Mouse (Mus musculus): ENCODE data around the gene Slc7a6.

The Slc7a6 gene

DNA sequence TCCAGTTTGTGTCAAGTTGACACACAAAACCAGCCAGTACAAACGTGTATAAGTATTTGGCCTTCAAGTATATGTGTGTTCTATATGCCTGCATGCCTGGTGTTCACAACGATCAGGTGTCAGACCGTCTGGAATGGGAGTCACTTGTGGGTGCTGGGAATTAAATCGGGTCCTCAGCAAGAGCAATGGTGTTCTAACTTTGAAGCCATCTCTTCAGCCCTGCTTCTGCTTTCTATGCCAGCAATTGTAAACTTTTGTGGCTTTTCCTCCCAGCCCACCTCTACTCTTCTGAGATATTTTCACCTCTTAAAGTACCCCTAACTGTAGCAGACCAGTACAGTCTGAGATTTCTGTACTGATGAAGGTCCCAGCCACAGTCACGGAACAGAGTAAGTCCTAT lies 28.5 kb upstream of the Slc7a6 start:
- DNase-seq (ENCODE audit: low read depth): no peak

DNA sequence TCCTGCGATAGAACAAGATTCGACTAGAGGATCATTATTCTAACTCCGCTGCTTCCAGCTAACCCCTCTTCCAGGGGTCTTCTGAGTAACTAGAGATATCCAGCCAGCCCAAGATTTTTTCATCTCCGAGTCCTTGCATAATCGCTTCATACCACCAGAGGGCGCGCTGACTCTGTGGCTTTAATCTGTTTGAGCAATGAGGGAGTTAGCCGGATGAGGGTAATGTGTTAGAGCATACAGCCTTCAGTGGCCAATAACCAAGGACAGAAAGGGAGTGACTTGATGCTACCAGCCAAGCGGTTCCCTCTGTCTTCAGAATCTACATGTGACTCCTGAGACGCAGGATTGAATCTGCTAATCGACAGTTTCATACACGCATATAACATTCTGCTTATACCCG lies 27.9 kb upstream of the Slc7a6 start:
- DNase-seq (ENCODE audit: low read depth): peak; percentile 94

DNA sequence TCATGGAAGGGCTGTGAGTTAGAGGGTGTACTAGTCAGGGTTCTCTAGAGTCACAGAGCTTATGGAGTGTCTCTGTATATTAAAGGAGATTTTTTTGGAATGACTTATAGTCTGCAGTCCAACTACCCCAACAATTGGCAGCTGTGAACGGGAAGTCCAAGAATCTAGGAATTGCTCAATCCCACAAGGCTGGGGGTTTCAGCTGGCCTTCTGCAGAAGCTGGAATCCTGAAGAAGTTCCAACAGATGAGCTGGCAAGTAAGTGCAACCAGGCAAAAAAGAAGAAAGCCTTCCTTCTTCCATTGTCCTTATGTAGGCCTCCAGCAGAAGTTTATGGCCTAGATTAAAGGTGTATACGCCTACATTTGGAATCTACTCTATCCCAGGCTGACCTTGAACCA lies 23.3 kb upstream of the Slc7a6 start:
- no peak for DNase-seq (ENCODE audit: low read depth)

DNA sequence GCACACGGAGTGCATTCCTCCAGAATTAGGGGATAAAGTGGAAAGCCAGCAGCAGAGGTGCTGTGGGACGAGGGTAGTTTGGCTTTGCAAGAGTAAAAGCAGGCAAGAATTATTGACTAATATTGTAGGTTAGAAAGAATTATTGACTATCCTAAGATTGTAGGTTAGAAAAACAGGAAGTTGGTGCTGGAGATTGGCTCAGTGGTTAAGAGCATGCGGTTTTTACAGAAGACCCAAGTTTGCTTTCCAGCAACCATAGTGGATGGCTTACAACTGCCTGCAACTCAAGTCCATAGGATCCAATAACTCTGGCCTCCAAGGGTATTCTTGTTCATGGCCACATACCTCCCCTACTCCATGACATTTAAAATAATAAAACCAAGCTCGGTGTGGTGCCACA lies 22.6 kb upstream of the Slc7a6 start:
- DNase-seq (ENCODE audit: low read depth): no peak

DNA sequence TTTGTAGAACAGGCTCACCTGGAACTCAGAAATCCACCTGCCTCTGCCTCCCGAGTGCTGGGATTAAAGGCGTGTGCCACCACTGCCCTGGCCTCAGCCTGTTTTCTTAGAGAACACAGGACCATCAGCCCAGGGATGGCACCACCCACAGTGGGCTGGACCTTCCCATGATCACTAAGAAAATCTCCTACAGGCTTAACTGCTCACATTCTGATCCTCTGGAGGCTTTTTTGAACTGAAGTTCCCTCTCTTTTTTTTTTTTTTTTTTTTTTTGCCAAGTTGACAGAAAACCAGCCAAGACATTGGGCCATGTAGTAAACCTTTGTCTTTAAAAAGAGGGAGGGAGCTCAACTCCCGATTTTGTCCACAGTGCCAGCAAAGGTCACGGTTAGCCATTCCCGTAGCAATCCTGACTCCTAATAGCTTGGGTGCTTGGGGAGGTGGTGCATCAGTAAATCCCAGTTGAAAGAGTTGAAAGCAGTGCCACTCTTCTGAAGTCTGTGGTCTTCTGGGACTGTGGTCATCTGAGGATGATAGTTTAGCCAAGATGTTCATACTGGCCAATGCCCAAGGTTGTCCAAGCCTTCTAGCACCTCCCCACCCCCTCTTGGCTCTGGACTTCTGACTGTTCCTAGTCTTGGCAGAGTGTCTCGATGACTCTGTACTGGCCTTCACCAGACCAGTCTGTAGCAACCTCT lies 20.6 kb upstream of the Slc7a6 start:
- DNase-seq (ENCODE audit: low read depth): no peak

DNA sequence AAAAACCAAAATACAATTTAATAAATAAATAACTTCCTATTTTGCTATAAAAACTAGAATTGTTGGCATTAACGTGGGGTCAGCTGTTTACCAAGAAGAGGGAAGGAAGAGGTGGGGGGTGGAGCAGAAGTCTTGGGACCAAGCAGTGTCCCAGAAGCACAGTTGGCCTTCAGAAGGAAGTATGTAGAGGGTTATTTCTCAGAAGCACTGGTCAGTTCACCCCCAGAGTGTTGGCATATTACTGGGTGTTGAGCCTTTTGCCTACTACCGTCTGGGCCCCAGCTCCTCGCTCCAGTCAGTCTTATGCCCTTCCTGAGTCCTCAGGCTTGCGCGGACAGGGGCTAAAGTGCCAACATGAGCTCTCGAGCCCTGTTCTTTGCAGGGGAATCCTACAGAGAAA lies 19.6 kb upstream of the Slc7a6 start:
- DNase-seq (ENCODE audit: low read depth): no peak

DNA sequence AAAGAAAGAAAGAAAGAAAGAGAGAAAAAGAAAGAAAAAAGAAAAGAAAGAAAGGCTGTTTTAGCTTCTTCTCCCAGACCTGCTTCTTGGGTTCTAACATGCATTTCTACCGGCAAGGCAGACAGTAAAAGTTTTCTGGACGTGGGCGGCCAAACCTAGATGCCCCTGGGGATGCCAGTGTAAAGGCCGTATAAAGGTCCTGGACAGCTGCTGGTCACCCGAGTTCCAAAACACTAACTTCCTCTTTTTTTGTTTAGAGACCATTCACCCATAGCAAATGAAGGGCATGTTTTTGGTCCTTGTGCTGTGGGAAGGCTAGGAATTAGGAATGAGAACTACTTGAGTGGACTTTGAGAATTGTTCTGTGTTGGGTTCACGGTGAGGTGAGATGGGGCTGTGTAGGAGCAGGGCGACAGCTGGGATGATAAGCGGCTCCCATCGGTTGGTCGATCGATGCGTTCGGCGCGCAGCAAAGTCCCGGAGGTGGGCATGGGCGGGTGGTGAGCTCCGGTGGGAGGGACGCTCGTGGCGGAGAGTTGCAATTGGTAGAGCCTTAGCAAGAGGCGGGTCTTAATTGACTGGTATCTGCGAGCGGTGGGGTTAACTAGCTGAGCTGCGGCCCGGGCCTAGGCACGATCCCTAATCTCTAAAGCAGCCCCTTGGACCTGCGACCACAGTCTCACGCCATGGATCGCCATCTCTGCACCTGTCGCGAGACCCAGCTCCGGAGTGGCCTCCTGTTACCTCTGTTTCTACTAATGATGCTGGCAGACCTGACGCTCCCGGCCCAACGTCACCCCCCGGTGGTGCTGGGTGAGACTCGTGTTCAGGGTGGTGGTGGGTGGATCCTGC lies 18.6 kb upstream of the Slc7a6 start, which contains the start of gene Pla2g15:
Gene Pla2g15 (plus strand): TSS at position 599 of the 852 bp plus-strand sequence.
- peak; percentile 95 for DNase-seq (ENCODE audit: low read depth)

DNA sequence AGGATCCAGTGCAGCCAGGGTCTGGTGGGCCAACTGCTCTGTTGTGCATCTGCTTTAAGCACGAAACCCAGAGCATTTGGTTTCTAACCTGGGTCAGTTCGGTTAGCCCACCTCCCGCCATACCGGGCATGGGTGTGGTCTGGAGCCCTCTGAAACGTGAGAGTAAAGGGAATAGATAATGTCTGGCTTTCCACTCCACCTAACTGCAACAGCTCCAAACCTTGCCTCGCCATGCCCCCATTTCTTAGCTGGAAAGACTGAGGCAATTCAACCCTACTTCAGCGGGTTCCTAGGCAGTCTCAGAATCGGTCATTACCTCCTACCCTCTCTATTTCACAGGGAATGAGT lies 18.0 kb upstream of the Slc7a6 start:
- no peak for DNase-seq (ENCODE audit: low read depth)

DNA sequence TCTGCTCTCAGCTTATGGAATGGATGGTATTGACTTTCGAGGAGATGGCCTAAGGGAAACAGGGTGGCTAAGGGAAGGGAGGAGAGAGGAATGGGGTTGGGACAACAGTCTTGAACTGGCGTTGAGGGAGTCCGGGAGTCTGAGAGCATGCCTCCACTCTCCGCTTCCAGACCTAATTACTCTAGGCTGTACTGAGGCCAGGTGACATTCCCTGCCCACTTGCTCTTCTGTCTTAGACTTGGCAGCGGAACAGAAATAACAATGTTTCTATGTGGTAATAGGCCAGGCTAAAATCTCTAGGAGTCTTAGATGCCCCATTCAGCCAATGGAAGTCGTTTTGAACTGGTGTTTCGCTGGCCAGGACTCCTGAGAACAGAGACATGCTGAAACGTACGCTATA lies 17.6 kb upstream of the Slc7a6 start:
- no peak for DNase-seq (ENCODE audit: low read depth)

DNA sequence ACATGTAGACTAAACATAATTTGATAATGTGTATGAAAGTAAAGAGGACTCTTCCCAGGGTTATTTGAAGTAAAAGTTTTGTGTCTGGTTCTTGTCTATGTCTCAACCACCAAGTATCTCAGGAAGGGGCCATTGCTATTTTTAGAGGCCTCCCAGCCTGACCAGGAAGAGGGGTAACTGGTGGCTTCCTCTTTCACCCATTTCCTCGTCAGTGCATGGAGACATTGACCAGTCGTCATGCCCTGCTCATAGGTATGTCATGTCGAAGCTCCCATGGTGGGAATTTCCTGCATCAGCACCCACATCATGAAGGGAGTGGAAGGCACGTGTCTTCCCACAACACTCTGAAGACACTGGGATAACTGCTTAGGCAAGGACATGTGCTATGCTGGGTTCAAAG lies 15.8 kb upstream of the Slc7a6 start:
- DNase-seq (ENCODE audit: low read depth): no peak

DNA sequence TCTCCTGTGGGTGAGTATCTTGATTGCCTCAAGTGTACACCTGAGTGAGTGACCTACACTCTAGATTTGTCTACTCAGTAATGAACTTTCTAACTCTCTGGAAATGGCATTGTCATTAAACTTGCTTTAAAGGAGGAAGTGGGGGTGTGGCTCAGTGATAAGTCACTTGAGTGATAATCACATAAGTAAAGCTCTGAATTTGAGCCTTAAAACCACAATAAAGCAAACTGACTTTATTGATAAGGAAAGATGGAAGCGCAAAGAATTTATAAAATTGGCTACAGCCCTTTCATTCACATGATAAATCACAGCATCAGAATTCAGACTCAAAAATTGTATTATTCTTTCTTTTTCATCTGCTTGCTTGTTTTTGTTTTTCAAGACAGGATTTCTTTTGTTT lies 11.2 kb upstream of the Slc7a6 start:
- no peak for DNase-seq (ENCODE audit: low read depth)

DNA sequence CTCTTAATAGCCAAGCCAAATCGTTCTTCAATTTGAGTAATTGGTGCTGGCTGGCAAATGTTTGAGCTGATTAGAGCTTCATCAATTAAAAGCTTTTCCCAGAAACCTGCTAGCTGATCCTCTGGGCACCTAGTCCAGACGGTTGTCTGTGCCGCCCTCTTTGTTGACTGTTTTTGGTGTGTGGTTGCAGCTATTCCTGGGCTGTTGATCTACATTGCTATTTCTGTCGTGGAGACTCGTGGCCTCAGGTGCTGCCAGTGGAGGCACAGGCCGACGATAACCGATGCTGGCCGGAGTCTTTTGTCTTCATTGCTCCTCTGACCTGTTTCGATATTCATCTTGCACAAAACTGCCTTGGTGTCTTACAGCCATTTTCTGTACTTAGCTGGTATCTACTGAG lies 10.3 kb upstream of the Slc7a6 start:
- DNase-seq (ENCODE audit: low read depth): no peak

DNA sequence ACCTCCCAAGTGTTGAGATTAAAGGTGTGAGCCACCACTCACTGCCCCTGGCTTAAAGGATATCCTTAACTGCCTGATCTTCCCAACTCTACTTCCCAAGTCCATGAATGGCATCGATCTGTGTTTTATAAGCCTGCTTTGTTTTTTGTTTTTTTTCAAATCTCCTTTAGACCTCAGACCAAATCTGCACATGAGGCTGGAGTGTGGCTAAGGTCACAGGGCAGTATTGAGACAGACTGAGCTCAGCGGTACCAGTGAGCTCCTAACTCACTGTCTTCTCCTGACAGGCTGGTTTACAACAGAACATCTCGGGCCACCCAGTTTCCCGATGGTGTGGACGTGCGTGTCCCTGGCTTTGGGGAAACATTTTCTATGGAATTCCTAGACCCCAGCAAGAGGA lies 8.8 kb upstream of the Slc7a6 start:
- DNase-seq (ENCODE audit: low read depth): no peak

DNA sequence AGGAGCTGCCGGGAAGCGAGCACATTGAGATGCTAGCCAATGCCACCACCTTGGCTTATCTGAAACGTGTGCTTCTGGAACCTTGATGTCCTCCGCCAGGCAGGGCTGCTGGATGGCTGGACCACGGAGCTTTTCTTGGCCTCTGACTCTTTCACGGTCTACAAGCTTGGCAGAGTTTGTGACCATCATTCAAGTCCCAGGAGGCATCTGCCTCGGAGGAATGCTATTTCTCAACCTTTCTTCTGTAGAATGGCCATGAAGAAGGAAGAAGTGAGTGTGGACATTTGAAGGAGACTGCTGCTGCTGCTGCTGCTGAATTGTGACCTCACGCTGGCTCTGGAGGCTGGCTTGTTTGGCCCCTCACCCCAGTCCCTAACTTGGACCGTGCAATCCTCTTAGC lies 5.4 kb upstream of the Slc7a6 start:
- no peak for DNase-seq (ENCODE audit: low read depth)

DNA sequence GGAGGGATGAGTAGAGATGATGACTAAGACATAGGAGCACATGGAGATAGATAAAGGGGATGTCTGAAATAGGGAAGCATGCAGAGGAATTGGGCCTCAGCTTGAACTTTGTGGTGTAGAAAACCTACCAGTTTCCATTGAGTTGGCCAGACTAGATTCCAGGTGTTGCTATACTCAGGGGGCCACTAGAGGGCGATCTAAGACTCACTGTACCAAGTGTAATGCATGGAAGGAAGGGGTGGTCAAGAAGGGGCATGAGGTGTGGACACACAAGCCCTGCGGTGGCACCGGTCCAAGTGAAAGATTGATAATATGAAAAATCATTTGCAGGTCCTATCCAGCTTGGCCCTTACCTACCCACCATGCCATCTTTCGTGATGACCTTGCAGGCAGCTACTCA lies 3.2 kb upstream of the Slc7a6 start:
- peak; percentile 87 for DNase-seq (ENCODE audit: low read depth)

DNA sequence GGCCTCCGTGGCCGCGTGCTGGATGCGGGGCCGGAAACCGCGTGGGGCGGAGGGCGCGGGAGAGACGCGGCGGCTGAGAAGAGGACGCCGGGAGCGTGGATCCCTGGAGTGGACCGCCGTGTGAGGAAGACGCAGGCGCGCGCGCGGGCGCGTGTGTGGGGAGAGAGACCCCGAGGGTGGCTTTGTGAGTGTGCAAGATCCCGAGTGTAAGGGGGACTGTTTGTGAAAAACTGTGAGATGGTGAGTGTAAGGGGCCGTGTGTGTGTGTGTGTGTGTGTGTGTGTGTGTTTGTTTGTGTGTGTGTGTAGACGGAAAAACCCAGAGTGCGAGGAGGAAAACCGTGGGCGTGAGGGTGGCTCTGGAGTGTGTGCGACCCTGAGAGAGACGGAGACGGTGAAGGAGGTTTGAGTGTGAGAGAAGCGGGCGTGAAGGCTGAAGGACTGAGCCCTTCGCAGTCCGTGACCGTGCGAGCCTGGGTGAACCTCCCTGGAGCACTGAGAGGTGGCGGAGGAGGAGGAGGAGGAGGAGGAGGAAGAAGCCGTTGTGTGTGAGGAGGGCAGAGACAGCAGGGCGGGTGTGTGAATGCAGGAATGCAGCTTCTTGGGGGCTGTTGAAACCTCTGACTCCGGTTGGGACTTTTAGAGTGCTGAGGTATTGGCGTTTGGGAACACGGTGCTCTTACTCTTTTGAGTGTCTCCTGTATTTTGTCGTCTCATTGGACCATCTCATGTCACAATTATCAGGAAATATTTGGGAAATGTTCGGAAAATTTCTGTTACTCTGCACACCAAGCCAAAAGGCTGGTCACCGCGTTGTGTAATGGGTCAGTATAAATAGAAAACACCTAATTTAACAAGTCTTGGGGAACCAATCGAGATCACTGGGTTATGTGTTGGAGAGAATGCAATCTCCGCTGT lies 618 bp downstream of the Slc7a6 start:
- DNase-seq (ENCODE audit: low read depth): no peak

DNA sequence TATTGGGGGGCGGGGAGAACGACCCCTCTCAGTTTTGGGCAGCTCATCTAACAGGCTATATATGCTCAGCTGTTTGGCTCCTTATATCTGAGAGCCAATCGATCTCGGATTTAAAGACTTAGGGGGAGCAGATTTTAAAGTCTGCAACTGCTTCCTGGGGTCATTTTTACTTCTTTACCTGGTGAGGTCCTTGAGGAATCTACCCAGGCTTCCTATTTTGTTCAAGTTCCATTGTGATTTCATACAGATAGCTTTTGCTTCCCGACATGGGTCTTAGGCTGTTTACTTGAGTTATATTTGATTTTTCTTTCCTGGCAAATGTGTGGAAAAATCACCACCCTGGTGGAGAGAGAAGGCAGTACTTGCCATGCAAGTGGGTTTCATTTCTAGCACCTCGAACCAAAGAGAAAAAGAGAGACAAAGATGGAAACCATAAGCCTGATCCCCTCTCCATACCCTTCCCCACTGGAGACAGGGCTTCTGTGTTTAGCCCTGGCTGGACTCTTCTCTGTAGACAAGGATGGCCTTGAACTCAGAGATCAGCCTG lies 1.4 kb downstream of the Slc7a6 start:
- DNase-seq (ENCODE audit: low read depth): peak; percentile 55

DNA sequence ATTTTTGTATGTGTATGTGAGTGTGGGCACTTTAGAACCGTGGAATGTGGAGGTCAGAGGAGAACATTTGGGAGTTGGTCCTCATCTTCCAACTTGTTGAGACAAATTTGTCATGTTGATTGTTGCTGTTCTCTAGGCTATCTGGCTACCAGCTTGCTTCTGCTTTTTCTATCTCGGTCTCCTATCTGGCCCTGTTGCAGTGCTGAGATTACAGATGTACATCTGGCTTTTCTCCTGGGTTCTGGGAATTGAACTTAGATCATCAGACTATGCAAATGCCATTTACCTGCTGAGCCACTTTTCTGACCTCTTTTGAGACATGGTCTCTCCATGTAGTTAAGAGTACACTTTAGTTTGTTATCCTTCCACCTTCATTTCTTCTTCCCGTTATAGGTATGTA lies 4.9 kb downstream of the Slc7a6 start:
- no peak for DNase-seq (ENCODE audit: low read depth)

DNA sequence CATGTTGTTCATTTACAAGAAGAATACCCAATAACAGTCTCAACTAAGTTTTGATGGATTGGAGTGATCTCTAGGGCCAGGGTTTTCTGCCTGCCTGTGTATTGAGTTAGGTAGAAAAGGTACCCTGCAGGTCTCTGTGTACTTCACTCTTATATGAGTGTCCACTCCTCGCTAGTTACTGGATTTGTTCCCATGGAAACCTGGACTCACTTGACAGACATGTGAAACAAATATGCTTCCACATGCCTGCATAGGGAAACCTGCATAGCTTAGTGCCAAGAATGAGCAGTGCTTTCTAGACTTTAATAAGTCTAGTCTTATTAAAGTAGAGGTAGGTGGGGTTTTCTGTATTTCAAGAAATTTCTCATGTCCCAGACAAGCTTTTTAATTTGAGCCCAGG lies 8.2 kb downstream of the Slc7a6 start:
- no peak for DNase-seq (ENCODE audit: low read depth)

DNA sequence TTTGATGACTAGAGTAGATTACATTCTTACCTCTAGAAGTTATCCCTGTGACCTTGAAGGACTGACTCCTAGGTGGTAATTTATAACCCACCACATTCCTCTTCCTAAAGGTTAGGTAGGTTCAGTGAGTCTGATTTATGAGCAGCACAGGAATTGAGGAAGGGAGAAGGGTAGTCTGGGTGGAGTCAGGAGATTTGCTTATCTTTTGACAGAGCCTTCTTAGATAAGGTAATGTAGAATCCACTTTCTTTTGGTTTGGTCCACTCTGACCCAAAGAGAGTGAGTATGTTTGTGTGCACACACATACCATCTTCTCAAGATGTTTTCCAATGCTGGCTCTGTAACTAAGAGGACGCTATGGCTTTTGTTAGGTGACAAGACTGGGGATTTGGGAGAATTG lies 8.9 kb downstream of the Slc7a6 start:
- DNase-seq (ENCODE audit: low read depth): no peak

DNA sequence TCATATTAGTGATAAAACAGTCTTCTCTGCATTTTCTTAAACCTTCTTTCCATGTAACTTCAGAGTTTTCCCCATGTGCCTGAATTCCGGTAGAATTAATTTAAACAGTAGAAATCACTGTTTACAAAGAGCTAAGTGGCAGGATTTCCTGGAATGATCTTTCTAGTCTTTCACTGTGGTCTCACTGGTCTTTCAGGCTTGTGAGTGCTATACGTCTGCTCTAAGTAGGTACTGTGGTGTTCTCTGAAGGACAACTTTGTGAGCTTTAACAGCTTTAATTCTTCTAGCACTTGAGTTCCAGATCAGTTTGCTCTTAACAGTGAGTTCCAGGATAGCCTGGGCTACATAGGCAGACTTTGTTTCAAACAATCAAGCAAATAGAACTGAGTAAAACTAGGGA lies 9.8 kb downstream of the Slc7a6 start:
- DNase-seq (ENCODE audit: low read depth): no peak

DNA sequence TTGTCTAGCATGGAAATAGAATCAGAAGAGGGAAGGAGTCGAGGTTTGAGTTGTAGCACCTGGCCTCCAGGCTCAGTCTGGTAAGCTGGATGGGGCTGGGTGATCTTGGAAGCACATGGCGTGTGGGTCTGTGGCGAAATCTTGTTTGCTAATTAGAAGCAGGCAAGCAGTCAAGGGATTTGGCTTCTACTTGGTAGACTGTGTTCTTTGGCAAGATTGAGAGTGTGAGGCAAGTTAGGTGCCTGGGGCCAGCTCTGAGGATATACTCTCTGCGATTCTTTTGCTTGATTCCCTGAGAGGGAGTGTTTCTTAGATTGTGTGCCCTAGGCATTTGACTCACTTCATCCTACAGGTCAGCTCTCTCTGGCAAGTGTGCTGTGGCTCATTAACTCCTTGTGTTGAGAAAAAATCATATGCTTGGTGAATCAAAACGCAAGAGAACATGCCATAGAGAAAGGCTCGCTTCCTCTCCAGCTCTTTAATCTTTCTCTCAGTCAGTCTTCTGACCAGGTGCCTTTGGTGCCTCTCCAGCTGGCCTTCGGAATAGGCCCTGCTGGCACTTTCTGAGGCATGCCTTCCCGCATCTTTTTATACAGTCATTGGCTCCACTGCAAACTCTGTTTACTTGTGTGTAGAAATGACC lies 17.1 kb downstream of the Slc7a6 start:
- no peak for DNase-seq (ENCODE audit: low read depth)
